Mouse (Mus musculus) C2C12 (cell line): ENCODE results near the gene Fn3k.

Experiments
- CEBPB ChIP-seq: IDR thresholded peaks from one replicate; pipeline ENCODE4 v1.6.1; 2011; ENCODE audit warnings: low read depth, mild to moderate bottlenecking, control low read depth, moderate library complexity
- CTCF ChIP-seq: IDR thresholded peaks from one replicate; pipeline ENCODE4 v1.5.1; 2011; ENCODE audit not compliant: control insufficient read depth, insufficient read depth, insufficient read length
- FOSL1 ChIP-seq: IDR thresholded peaks from one replicate; pipeline ENCODE4 v1.8.0; 2011; ENCODE audit warnings: mild to moderate bottlenecking, low read length; ENCODE audit not compliant: poor library complexity, insufficient read depth, severe bottlenecking
- MAX ChIP-seq: IDR thresholded peaks from one replicate; pipeline ENCODE4 v1.6.1; 2011; ENCODE audit warnings: mild to moderate bottlenecking, control low read depth
- MYOD1 ChIP-seq: IDR thresholded peaks from one replicate; pipeline ENCODE4 v1.6.1; 2011; ENCODE audit warnings: low read depth; ENCODE audit not compliant: control insufficient read depth, insufficient read length
- MYOG ChIP-seq: IDR thresholded peaks from one replicate; pipeline ENCODE4 v1.6.1; 2011; ENCODE audit not compliant: control insufficient read depth, insufficient read length; ENCODE audit errors: extremely low read depth
- USF1 ChIP-seq: IDR thresholded peaks from one replicate; pipeline ENCODE4 v1.6.1; 2011; ENCODE audit warnings: low read depth, mild to moderate bottlenecking, control low read depth, moderate library complexity

GRCm38 (mm10) chr11:121474831-121475230 lies 40.1 kb downstream of the Fn3k start:
- TF ChIP-seq CTCF = no peak
- TF ChIP-seq FOSL1 = no peak
- TF ChIP-seq MYOG = no peak
- TF ChIP-seq USF1 = no peak
- TF ChIP-seq CEBPB = no peak
- TF ChIP-seq MAX = no peak
- no peak for TF ChIP-seq MYOD1
